Mouse (Mus musculus): ENCODE results near the gene Usp32. TPM values are rescaled to one million over a fixed set of nuclear protein-coding genes. Genes with fewer than 3 reads are reported as not detected.

Usp32 gene
- 1 to 10 TPM in 1 of 2 experiments, under 1 TPM in 1; 0.33 to 3.7 TPM for polyA plus RNA-seq (2012; fragmentation: generic; extraction: Trizol)

GRCm38 (mm10) chr11:85139581-85140540 is at the start of gene Usp32:
Gene Usp32 (minus strand): TSS chr11:85140161.

GRCm38 (mm10) chr11:85170058-85170740 is 30.2 kb upstream of the Usp32 start, which contains the start of gene 1700125H20Rik:
Gene 1700125H20Rik (plus strand): TSS chr11:85170404.

GRCm38 (mm10) chr11:84957591-84958270 is 182.2 kb downstream of the Usp32 start, which contains the start of gene Car4:
Gene Car4 (plus strand): TSS chr11:84957786.

Other genes with a start within 250 kb of the Usp32 start
- 10 to 100 TPM; 27.1 to 32.4 TPM for gene Znhit3, start 223.8 kb downstream of the Usp32 start, polyA plus RNA-seq (2012; fragmentation: generic; extraction: Trizol)
- not detected for gene Car4, start 182.4 kb downstream of the Usp32 start, polyA plus RNA-seq (2012; fragmentation: generic; extraction: Trizol)
- gene 1700125H20Rik, start 30.2 kb upstream of the Usp32 start, polyA plus RNA-seq (2012; fragmentation: generic; extraction: Trizol) = under 1 TPM; 0.12 to 0.24 TPM
- 1 to 10 TPM; 1.7 to 9.6 TPM for gene Appbp2, start 95.0 kb upstream of the Usp32 start, polyA plus RNA-seq (2012; fragmentation: generic; extraction: Trizol)
- gene Ppm1d, start 171.1 kb upstream of the Usp32 start, polyA plus RNA-seq (2012; fragmentation: generic; extraction: Trizol) = 10 to 100 TPM in 1 of 2 experiments, 1 to 10 TPM in 1; 4.7 to 10.7 TPM
- 10 to 100 TPM; 19.7 to 42.3 TPM for gene Bcas3, start 213.0 kb upstream of the Usp32 start, polyA plus RNA-seq (2012; fragmentation: generic; extraction: Trizol)

Measured in C3H10T1/2 (cell line).